Mouse (Mus musculus) cerebellum, adult 18-20 months (tissue): ENCODE measurements around the gene Cds2.
"Not testable (repeated sequence)": the region's sequence is repeated elsewhere in the genome, so short reads cannot be mapped to it uniquely, and the experiment has no call there.

Source experiments
- DNase-seq, 2 experiments: peaks; one replicate each; pipeline ENCODE4 v3.0.0; 2021

The Cds2 gene

GRCm38 (mm10) chr2:132293694-132294450 lies 30.9 kb downstream of the Cds2 start:
- no peak for DNase-seq

DNA sequence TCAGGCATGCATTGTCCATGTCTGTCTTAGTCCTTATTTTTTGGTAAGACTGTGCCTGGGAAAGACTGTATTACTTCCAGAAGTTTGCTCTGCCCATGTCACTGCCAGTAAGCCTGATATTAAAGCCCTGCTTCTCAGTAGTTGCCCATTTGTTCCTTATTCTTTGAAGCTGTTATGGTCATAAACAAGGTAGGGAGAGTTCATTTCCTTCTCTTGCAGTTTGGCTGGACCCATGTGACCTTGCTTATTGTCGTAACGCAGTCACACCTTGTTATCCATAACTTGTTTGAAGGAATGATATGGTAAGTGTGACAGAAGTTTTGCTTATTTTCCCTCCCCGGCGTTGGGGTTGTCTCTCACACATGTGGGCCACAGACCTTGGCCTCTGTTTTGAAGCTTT lies 35.3 kb downstream of the Cds2 start:
- no peak for DNase-seq

DNA sequence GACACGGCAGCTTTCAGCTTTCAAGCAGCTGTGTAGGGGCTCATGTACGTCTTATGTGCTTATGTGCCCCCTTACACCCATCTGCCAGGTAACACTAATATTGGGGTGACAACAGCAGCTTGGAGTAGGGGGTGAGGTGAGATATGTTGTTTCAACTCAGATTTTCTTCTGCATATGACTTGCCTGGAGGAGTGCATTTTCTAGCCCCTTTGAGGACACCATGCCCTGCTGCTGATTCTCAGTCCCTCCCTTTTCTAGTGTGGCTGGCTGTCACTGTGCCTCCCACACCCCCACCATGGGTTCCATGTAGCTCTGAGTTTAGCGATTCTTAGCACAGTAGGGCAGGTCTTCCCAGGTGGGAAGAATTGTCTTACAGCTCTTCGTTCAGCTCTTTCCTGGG lies 38.5 kb downstream of the Cds2 start:
- no peak for DNase-seq

GRCm38 (mm10) chr2:132305165-132305564 lies 42.2 kb downstream of the Cds2 start:
- DNase-seq = no peak

DNA sequence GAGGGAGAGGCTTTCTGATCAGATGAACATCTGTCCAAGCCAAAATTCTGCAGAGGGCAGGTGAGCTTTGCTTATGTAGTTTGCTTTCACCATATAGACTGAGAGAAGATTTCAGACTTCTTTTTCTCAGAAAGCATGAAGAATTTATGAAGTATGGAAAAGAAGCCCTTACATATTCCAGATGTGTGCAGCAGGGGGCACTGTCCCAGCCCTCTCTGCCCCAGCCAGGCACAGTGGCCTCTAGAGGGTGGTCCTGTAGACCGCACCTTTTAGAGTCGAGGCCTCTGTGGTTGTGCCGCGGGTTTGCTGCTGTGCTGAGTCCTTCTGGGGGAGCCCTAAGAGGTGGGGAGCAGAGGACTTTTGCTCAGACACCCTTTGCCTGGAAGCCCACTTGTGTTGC lies 43.0 kb downstream of the Cds2 start:
- no peak for DNase-seq

GRCm38 (mm10) chr2:132307213-132307843 lies 44.4 kb downstream of the Cds2 start:
- peak; percentile 71 to 76 for DNase-seq

DNA sequence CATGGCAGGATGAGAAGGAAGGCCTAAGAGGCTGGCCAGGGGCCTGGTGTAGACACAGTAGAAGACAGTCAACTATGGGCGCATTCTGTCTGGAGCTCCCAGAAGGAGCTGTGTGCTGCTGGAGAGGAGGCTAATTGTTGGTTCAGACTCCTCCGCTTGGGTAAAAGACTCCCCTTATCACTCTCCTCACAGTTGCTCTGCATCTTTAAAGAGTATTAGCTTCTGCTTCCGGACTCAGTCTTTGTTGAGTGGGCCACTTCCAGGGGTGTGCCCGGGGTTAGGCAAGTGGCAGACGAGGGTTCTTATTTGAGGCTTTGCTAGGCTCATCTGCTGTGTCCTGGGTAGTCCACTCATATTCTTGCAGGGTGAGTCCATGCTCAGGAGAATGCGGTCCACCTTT lies 45.9 kb downstream of the Cds2 start:
- DNase-seq = no peak

DNA sequence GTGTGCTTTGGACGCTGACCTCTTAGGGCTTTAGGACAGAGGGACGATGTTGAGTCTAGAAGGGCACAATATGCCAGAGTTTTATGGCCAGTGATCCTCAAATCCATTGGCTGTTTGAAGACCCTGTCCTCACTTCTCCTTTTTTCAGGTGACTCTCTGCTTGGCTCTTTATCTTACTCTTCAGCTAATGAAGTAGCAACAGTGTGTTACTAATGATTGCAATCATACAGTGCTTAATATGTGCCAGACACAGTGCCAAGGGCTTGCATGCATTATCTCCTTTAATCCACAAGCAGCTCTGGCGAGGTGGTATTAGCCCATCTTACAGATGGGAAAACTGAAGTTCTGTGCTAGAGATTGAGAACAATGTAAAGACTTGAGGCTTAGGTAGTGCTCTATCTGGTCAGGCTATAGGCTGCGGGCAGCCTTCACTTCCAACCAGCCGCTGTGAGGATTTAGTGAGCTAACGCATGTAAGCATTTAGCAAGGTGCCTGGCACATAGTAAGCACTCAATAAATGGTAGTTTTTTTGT lies 46.5 kb downstream of the Cds2 start:
- no peak for DNase-seq

DNA sequence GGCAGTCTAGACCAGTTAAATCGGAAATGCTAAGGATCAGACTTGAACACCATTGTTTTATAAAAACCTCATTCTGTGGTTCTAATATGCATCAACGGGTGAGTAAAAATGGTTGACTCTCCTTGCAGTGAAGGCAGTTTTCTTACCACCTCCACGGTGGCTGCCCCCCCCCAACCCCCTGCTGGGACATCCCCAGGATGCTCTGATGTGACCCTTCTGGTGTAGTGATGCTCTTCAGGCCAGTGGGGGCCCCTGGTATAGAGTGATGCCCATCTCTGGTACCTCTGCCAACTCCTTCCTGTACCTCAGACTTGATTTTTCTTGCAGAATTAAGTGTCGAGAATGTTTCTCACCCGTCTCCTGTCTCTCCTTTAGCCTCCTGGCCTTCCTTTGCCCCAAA lies 49.7 kb downstream of the Cds2 start:
- DNase-seq = no peak

DNA sequence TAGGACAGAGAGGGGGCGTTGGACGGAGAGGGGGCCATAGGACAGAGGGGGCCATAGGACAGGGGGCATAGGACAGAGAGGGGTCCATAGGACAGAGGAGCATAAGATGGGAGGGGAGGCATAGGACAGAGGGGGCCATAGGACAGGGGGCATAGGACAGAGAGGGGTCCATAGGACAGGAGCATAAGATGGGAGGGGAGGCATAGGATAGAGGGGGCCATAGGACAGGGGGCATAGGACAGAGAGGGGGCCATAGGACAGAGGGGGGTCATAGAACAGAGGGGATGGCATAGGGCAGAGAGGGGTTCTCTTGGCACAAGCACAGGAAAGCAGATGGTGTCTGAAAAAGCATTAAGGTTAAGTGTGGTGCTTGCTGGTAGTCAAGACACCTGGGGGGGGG lies 50.6 kb downstream of the Cds2 start:
- DNase-seq = no peak

DNA sequence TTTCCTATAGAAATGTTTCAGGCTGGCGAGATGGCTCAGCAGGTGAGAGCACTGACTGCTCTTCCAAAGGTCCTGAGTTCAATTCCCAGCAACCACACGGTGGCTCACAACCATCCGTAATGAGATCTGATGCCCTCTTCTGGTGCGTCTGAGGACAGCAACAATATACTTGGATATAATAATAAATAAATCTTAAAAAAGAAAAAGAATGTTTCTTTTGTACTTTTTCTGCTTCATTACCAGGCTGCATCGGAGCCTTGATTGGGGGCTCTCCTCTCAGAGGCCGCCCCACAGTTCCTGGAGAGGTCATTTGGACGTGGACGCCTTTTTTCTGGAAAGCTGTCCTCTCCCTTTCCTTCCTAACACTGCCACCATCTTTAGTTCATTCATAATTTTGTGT lies 51.1 kb downstream of the Cds2 start:
- DNase-seq = not testable (repeated sequence)

DNA sequence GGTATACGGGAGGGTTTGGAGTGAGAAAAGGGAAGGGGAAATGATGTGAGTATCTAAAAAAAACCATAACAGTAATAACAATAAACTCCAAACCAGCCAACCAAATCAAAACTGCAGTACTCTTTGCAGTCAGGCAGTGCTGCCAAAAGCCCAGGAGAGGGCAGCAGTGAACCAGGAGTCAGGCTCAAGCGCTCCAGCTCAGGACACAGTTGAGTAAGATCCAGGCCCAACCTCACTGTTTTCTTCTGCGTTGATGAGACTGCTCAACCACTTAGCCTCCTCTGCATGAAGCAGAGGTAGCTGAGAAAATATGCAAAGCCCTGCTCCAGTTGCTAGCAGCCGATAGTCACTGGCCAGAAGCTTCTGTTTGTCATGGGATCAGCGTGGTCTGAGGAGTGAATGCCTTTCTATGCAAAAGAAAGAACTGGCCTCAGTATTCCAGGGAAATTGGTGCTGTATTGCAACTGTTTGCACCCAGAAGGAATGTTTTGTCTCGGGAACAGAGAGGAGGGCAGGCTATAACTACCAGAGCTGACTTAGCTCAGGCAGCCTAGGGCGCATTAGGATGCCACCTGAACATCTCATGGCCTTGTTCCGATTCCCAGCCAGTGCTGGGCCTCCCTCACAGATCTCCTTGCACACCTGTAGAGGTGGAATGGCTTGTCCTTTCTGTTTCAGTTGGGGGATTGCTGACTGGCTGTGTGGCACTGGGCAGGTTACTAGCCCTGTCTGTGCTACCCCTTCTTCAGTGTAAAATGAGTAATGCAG lies 53.3 kb downstream of the Cds2 start:
- DNase-seq = peak; percentile 76 to 79

DNA sequence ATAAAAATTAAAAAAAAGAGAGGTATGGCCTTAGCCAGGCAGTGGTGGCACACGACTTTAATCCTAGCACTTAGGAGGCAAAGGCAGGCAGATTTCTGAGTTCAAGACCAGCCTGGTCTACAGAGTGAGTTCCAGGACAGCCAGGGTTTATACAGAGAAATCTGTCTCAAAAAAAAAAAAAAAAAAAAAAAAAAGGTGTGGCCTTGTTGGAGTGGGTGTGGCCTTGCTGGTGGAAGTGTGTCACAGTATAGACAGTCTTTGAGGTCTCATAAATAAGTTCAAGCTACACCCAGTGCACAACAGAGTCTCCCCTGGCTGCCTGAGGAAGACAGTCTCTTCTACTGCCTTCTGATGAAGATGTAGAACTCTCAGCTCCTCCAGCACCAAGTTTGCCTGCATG lies 54.2 kb downstream of the Cds2 start:
- no peak for DNase-seq

- DNase-seq = no peak
Measured at GRCm38 (mm10) chr2:132320516-132320915, 57.6 kb downstream of the Cds2 start.

GRCm38 (mm10) chr2:132323541-132323940 lies 60.6 kb downstream of the Cds2 start:
- no peak for DNase-seq

DNA sequence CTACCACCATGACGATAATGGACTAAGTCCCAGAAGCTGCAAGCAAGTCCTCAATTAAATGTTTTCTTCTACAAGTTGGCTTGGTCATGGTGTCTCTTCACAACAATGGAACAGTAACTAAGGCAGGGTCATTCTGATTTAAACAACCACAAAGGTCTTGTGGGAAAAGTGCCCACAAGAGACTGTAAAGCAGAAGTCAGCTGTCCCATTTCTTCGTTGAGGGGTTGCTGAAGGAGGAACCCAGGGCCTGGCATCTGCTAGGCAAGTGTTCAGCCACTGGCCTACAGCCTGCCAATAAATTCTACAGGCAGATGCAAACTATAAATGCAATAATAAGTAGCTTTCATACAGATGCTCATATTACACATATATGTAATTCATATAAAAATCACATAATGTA lies 74.3 kb downstream of the Cds2 start:
- DNase-seq = no peak

DNA sequence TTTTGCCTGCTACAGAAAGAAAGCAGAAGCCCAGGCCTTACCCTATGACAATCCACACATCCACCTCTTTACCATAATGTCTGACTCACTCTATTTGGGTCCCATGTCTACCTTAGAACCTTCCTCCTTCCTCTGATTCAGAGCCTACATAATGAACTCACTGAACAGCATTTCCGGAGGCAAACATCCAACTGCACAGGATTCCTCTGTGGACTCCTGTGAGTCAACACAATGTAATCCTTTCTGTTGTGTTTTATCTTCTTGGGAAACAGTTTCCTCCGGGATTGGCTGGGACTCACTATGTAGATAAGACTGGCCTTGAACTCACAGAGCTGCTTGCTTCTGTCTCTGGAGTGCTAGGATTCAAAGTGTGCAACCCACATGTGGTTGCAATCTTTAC lies 77.4 kb downstream of the Cds2 start:
- no peak for DNase-seq

DNA sequence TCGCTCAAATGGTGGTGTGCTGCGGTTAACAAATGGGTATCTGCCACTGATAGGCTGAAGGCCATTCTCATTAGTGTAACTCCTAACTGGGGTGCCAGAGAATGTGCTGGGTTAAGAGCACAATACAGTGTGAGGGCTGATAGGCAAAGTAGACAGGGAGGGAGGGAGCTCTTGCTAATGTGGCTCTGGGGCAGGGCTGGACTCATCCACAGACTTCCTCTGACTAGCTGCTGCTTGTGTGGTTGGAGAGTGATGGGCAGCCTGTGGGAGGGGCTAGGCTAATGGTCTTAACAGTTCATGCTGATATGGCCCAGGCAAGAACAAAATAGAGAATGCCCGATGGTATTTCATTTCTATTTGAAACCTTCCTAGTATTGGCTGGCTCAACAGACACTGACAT lies 78.3 kb downstream of the Cds2 start:
- DNase-seq = no peak

DNA sequence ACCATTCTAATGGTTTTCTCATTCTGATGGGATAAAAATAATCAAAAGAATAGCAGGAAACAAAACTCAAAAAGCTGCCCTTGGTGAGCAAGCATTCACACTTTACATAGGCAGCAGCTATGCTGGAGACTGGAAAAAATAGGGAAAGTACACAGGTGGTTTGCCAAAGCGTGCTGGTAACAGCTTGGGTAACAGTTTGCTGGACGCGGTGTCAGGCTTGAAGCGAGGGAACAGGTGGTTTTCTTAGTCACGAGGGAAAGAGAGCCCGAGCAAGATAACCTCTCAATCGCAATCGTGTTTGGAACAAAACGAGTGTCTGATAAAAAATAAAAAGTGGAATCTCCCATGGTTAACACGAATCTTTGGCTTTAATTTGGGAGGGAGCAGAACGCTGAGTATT lies 80.9 kb downstream of the Cds2 start:
- peak in 1 of 2 experiments; percentile 6 for DNase-seq
